Mouse (Mus musculus): ENCODE data around the gene Nme8.

- no peak for TF ChIP-seq CTCF (IDR thresholded peaks at IDR 0.05; ENCODE audit: extremely low read depth, insufficient read length, insufficient replicate concordance, low read depth, low read length)
- TF ChIP-seq POLR2A (IDR thresholded peaks at IDR 0.05; ENCODE audit: low read depth, low read length): no peak
These were observed 45.2 kb downstream of the Nme8 start for GRCm38 (mm10) chr13:19652405-19652804.
